Mouse (Mus musculus): ENCODE measurements around the gene Chml.

Gene Chml

GRCm38 (mm10) chr1:175692246-175692996, at the start of gene Chml, which contains the start of gene Opn3:
Gene Chml, minus strand, starts transcription at chr1:175692901.
Gene Opn3, minus strand, starts transcription at chr1:175692776.
- peak; percentile 99 for DNase-seq (ENCODE audit: low read depth, low spot score)

- peak; percentile 8 for DNase-seq (ENCODE audit: low read depth, low spot score)
Measured at GRCm38 (mm10) chr1:175725771-175726170, 33.1 kb upstream of the Chml start.

GRCm38 (mm10) chr1:175716832-175717231, 24.1 kb upstream of the Chml start:
- DNase-seq (ENCODE audit: low read depth, low spot score), result no peak

- no peak for DNase-seq (ENCODE audit: low read depth, low spot score)
Measured at GRCm38 (mm10) chr1:175712338-175712909, 19.7 kb upstream of the Chml start.

GRCm38 (mm10) chr1:175708013-175708412, 15.3 kb upstream of the Chml start:
- no peak for DNase-seq (ENCODE audit: low read depth, low spot score)

- DNase-seq (ENCODE audit: low read depth, low spot score), result no peak
Measured at GRCm38 (mm10) chr1:175707599-175707998, 14.9 kb upstream of the Chml start.

GRCm38 (mm10) chr1:175701145-175701544, 8.4 kb upstream of the Chml start:
- no peak for DNase-seq (ENCODE audit: low read depth, low spot score)

- DNase-seq (ENCODE audit: low read depth, low spot score), result peak; percentile 8
Measured at GRCm38 (mm10) chr1:175699796-175700195, 7.1 kb upstream of the Chml start.

GRCm38 (mm10) chr1:175699375-175699774, 6.7 kb upstream of the Chml start:
- DNase-seq (ENCODE audit: low read depth, low spot score), result no peak

- no peak for DNase-seq (ENCODE audit: low read depth, low spot score)
Measured at GRCm38 (mm10) chr1:175698293-175698692, 5.6 kb upstream of the Chml start, which contains the start of gene Wdr64. Gene Wdr64, plus strand, starts transcription at chr1:175698593.

- no peak for DNase-seq (ENCODE audit: low read depth, low spot score)
Measured at GRCm38 (mm10) chr1:175693429-175693960, 794 bp upstream of the Chml start.

GRCm38 (mm10) chr1:175692997-175693361, 278 bp upstream of the Chml start:
- no peak for DNase-seq (ENCODE audit: low read depth, low spot score)

- peak; percentile 31 for DNase-seq (ENCODE audit: low read depth, low spot score)
Measured at GRCm38 (mm10) chr1:175691686-175692245, 935 bp downstream of the Chml start.

GRCm38 (mm10) chr1:175680995-175681394, 11.7 kb downstream of the Chml start:
- DNase-seq (ENCODE audit: low read depth, low spot score), result no peak

- DNase-seq (ENCODE audit: low read depth, low spot score), result no peak
Measured at GRCm38 (mm10) chr1:175677459-175677858, 15.2 kb downstream of the Chml start.

- no peak for DNase-seq (ENCODE audit: low read depth, low spot score)
Measured at GRCm38 (mm10) chr1:175675116-175675515, 17.6 kb downstream of the Chml start.

GRCm38 (mm10) chr1:175673563-175674325, 19.0 kb downstream of the Chml start:
- no peak for DNase-seq (ENCODE audit: low read depth, low spot score)

- DNase-seq (ENCODE audit: low read depth, low spot score), result peak; percentile 41
Measured at GRCm38 (mm10) chr1:175671626-175672025, 21.1 kb downstream of the Chml start.

GRCm38 (mm10) chr1:175670042-175670441, 22.7 kb downstream of the Chml start:
- peak; percentile 83 for DNase-seq (ENCODE audit: low read depth, low spot score)

- no peak for DNase-seq (ENCODE audit: low read depth, low spot score)
Measured at GRCm38 (mm10) chr1:175669456-175669855, 23.2 kb downstream of the Chml start.

- peak; percentile 81 for DNase-seq (ENCODE audit: low read depth, low spot score)
Measured at GRCm38 (mm10) chr1:175668666-175669405, 23.9 kb downstream of the Chml start.

Data from 3T3-L1 (cell line).